Mouse (Mus musculus): ENCODE data around the gene Cd47. TPM values are rescaled to one million over a fixed set of nuclear protein-coding genes. Genes with fewer than 3 reads are reported as not detected.
A peak's percentile ranks its signal among the peaks of the same experiment; 100 is the strongest.

Cd47 gene
- polyA plus RNA-seq, 1 experiment from 2014 or later = 71.6 TPM

- no peak overlapping the region for H3K9ac ChIP-seq (replicated peaks)
- 83% methylated on average over 9 of the region's 9 CpGs for WGBS
- H3K4me3 ChIP-seq = no peak overlapping the region
Measured at GRCm38 (mm10) chr16:49858161-49858906, 58.0 kb downstream of the Cd47 start.

GRCm38 (mm10) chr16:49858907-49859853 lies 58.8 kb downstream of the Cd47 start:
- H3K36me3 ChIP-seq = no peaks in the 10 kb centered on the region
- WGBS = 86% methylated on average over 4 of the region's 4 CpGs

More at GRCm38 (mm10) chr16:49858161-49858906, 58.0 kb downstream of the Cd47 start:
- H3K36me3 ChIP-seq = no peaks in the 10 kb centered on the region
- peaks cover 15% of the 10 kb centered on the region; the same call in 1 of the 2 replicates for H3K4me1 ChIP-seq
- no peaks in the 10 kb centered on the region for H3K9me3 ChIP-seq
- 0 out of 2 replicates have a peak overlapping the region, but pooled peaks have one; percentile 17 for H3K4me2 ChIP-seq (replicated peaks)
- no peaks in the 10 kb centered on the region for H3K27me3 ChIP-seq
- no peak for ATAC-seq (ENCODE audit: low FRiP score, low read depth)
- H3K27ac ChIP-seq (replicated peaks) = no peak overlapping the region

GRCm38 (mm10) chr16:49861986-49862385 lies 61.7 kb downstream of the Cd47 start:
- no peak for ATAC-seq (ENCODE audit: low FRiP score, low read depth)
- no peaks in the 10 kb centered on the region for H3K27me3 ChIP-seq
- 90% methylated on average over 1 of the region's 1 CpGs for WGBS
- H3K27ac ChIP-seq (replicated peaks) = no peak overlapping the region
- H3K36me3 ChIP-seq = no peaks in the 10 kb centered on the region
- H3K4me1 ChIP-seq = peaks cover 12% of the 10 kb centered on the region; the same call in 1 of the 2 replicates
- no peak overlapping the region for H3K9ac ChIP-seq (replicated peaks)
- peaks cover 8% of the 10 kb centered on the region for H3K9me3 ChIP-seq
- no peak overlapping the region for H3K4me3 ChIP-seq
- H3K4me2 ChIP-seq (replicated peaks) = no peak overlapping the region

More at GRCm38 (mm10) chr16:49858907-49859853, 58.8 kb downstream of the Cd47 start:
- no peaks in the 10 kb centered on the region for H3K27me3 ChIP-seq
- peaks cover 15% of the 10 kb centered on the region; the same call in 1 of the 2 replicates for H3K4me1 ChIP-seq
- no peak overlapping the region for H3K27ac ChIP-seq (replicated peaks)
- ATAC-seq (ENCODE audit: low FRiP score, low read depth) = no peak
- no peak overlapping the region for H3K9ac ChIP-seq (replicated peaks)
- no peaks in the 10 kb centered on the region for H3K9me3 ChIP-seq
- H3K4me2 ChIP-seq (replicated peaks) = no peak overlapping the region
- no peak overlapping the region for H3K4me3 ChIP-seq

- Histone ChIP-seq H3K27me3 (no peaks in the 10 kb centered on the region), H3K4me1 (no peaks in the 10 kb centered on the region), H3K27ac (replicated peaks) (no peak overlapping the region), H3K9ac (replicated peaks) (no peak overlapping the region), H3K36me3 (peaks cover 13% of the 10 kb centered on the region; the same call in 1 of the 2 replicates), H3K9me3 (peaks cover 8% of the 10 kb centered on the region), H3K4me2 (replicated peaks) (no peak overlapping the region), H3K4me3 (no peak overlapping the region)
- WGBS = 92% methylated on average over 2 of the region's 2 CpGs
- ATAC-seq (ENCODE audit: low FRiP score, low read depth) = no peak
Measured at GRCm38 (mm10) chr16:49866617-49867016, 66.3 kb downstream of the Cd47 start.

- Histone ChIP-seq H3K27me3 (no peaks in the 10 kb centered on the region), H3K4me2 (replicated peaks) (no peak overlapping the region), H3K9ac (replicated peaks) (no peak overlapping the region), H3K27ac (replicated peaks) (no peak overlapping the region), H3K36me3 (peaks cover 13% of the 10 kb centered on the region; the same call in 1 of the 2 replicates), H3K4me1 (no peaks in the 10 kb centered on the region), H3K4me3 (no peak overlapping the region), H3K9me3 (peaks cover 8% of the 10 kb centered on the region)
- WGBS = 89% methylated on average over 1 of the region's 1 CpGs
- no peak for ATAC-seq (ENCODE audit: low FRiP score, low read depth)
Measured at GRCm38 (mm10) chr16:49868278-49868677, 67.9 kb downstream of the Cd47 start.

- Histone ChIP-seq H3K4me1 (no peaks in the 10 kb centered on the region), H3K27ac (replicated peaks) (no peak overlapping the region), H3K4me2 (replicated peaks) (no peak overlapping the region), H3K27me3 (no peaks in the 10 kb centered on the region), H3K36me3 (peaks cover 1% of the 10 kb centered on the region; the same call in 1 of the 2 replicates), H3K9me3 (no peaks in the 10 kb centered on the region), H3K9ac (replicated peaks) (no peak overlapping the region), H3K4me3 (no peak overlapping the region)
- 93% methylated on average over 2 of the region's 2 CpGs for WGBS
- no peak for ATAC-seq (ENCODE audit: low FRiP score, low read depth)
Measured at GRCm38 (mm10) chr16:49873918-49874317, 73.6 kb downstream of the Cd47 start.

GRCm38 (mm10) chr16:49874546-49874945 lies 74.2 kb downstream of the Cd47 start:
- H3K4me2 ChIP-seq (replicated peaks) = no peak overlapping the region
- H3K4me3 ChIP-seq = no peak overlapping the region
- WGBS = 92% methylated on average over 1 of the region's 1 CpGs
- H3K4me1 ChIP-seq = no peaks in the 10 kb centered on the region
- no peak for ATAC-seq (ENCODE audit: low FRiP score, low read depth)
- no peak overlapping the region for H3K9ac ChIP-seq (replicated peaks)
- H3K36me3 ChIP-seq = no peaks in the 10 kb centered on the region
- H3K9me3 ChIP-seq = no peaks in the 10 kb centered on the region
- H3K27ac ChIP-seq (replicated peaks) = no peak overlapping the region
- H3K27me3 ChIP-seq = no peaks in the 10 kb centered on the region

- Histone ChIP-seq H3K9me3 (no peaks in the 10 kb centered on the region), H3K4me2 (replicated peaks) (no peak overlapping the region), H3K27me3 (no peaks in the 10 kb centered on the region), H3K27ac (replicated peaks) (no peak overlapping the region), H3K4me3 (no peak overlapping the region), H3K36me3 (no peaks in the 10 kb centered on the region), H3K4me1 (no peaks in the 10 kb centered on the region), H3K9ac (replicated peaks) (no peak overlapping the region)
- ATAC-seq (ENCODE audit: low FRiP score, low read depth) = no peak
- WGBS = 85% methylated on average over 9 of the region's 9 CpGs
Measured at GRCm38 (mm10) chr16:49876291-49877030, 76.1 kb downstream of the Cd47 start.

GRCm38 (mm10) chr16:49877243-49877642 lies 76.9 kb downstream of the Cd47 start:
- no peaks in the 10 kb centered on the region for H3K36me3 ChIP-seq
- H3K4me3 ChIP-seq = no peak overlapping the region
- no peaks in the 10 kb centered on the region for H3K27me3 ChIP-seq
- H3K9me3 ChIP-seq = no peaks in the 10 kb centered on the region
- no peak overlapping the region for H3K4me2 ChIP-seq (replicated peaks)
- no peak for ATAC-seq (ENCODE audit: low FRiP score, low read depth)
- H3K9ac ChIP-seq (replicated peaks) = no peak overlapping the region
- 92% methylated on average over 9 of the region's 9 CpGs for WGBS
- H3K27ac ChIP-seq (replicated peaks) = no peak overlapping the region
- no peaks in the 10 kb centered on the region for H3K4me1 ChIP-seq

GRCm38 (mm10) chr16:49878051-49878450 lies 77.7 kb downstream of the Cd47 start:
- H3K4me2 ChIP-seq (replicated peaks) = no peak overlapping the region
- 75% methylated on average over 2 of the region's 2 CpGs for WGBS
- H3K9ac ChIP-seq (replicated peaks) = no peak overlapping the region
- no peaks in the 10 kb centered on the region for H3K4me1 ChIP-seq
- H3K36me3 ChIP-seq = no peaks in the 10 kb centered on the region
- no peaks in the 10 kb centered on the region for H3K9me3 ChIP-seq
- no peak overlapping the region for H3K27ac ChIP-seq (replicated peaks)
- no peak overlapping the region for H3K4me3 ChIP-seq
- ATAC-seq (ENCODE audit: low FRiP score, low read depth) = no peak
- H3K27me3 ChIP-seq = no peaks in the 10 kb centered on the region

- Histone ChIP-seq H3K9me3 (no peaks in the 10 kb centered on the region), H3K4me3 (no peak overlapping the region), H3K4me1 (no peaks in the 10 kb centered on the region), H3K4me2 (replicated peaks) (no peak overlapping the region), H3K27ac (replicated peaks) (no peak overlapping the region), H3K36me3 (no peaks in the 10 kb centered on the region), H3K9ac (replicated peaks) (no peak overlapping the region), H3K27me3 (no peaks in the 10 kb centered on the region)
- WGBS = 92% methylated on average over 9 of the region's 9 CpGs
- ATAC-seq (ENCODE audit: low FRiP score, low read depth) = no peak
Measured at GRCm38 (mm10) chr16:49886403-49887066, 86.2 kb downstream of the Cd47 start.

Measured in midbrain, embryonic 12.5 days (tissue).